Mouse (Mus musculus): Measurements from ENCODE around the gene AW209491.

Gene AW209491

DNA sequence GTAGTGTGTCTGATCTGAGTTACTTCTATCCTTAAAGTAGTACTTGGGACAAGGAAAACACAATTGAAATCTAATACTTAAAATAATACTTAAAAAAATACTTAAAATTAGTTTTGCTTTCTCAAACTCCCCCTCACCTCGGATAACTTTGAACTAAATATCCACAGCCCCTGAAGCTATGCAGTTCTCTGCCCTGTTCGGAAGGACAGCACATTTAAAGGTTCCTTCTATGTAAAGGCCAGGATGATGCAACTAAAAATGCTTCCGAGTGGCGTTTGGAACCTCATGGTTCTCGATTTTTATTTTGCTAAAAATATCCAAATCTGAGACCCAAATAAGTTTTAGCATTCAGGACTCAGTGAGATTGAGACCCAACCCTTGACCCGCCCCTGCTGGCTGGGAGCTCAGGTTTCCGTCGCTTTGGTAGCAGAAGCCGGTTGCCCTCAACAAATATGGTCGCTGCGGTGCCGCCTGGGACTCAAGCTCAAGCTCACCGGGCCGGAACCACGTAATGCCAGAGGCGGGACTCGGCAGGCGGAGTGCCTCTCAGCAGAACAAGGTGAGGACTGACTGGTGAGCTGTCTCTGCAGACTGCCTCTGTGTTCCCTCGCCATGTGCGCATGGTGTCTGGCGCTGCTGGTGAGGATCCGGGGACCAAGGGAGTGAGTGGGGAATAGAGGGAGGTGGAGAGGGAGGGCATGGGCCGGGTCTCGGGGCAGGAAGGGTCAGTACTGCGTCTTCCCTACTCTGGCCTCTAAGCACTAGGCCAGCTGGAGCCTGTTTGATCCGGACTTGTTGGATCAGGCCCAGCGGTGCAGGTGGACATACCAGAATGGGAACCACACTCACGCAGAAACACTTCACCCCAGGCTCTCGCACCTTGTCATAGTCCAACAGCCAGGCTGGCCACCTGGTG, at the start of gene AW209491:
Gene AW209491 (plus strand): TSS at position 429 of the 916 bp plus-strand sequence.
- peak; percentile 52 for DNase-seq (ENCODE audit: low read depth, low spot score)

DNA sequence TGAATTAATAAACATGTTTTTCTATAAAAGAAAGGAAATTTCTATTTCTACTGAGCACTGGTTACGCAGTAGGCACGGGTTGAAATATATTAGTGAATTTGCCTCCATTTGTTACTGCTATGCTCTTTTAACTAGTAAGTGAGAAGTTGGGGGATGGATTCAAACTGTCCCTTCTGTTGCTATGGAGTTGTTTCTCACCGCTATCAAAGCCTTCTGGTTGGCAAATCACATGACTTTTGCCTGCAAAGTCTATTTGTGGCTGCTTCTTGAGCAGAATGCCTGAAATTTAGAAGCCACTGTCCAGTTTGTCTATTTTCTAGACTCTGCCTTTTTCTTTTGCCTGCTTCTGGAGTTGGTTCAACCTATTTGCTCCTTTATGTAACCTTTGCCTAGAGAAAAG, 49.6 kb upstream of the AW209491 start:
- no peak for DNase-seq (ENCODE audit: low read depth, low spot score)

DNA sequence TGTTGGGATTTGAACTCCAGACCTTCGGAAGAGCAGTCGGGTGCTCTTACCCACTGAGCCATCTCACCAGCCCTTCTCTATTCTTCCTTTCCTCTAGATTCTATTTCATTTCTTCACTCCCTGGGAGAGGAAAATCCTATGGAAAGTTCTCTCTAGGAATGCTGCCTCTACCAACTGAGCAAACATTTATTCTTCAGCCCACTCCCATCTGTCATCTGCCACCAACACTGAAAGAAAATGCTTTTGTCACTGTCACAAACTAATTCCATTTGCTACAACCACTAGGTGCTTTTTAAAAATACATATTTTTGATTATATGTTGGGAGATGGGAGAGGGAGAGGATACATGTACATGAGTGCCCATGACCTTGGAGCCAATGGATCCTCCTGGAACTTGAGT, 27.2 kb upstream of the AW209491 start:
- DNase-seq (ENCODE audit: low read depth, low spot score): no peak

DNA sequence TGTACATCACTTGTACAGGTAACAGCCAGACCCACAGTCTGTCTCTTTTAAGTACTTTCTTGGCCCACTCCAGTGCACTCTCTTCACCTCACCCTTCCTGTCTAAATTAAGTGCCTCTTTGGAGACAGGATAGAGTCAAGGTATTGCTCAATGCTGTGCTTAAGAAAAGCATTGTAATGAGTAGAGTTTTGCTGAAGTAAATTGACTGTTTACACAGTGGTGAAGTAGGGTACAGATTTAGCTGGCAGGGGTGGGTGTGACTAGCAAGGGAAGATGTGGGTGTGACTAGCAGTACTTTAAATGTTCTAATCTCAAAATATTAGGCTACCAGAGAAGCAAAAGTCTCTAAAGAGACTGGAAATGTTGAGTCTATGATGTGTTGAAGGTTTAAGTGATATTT, 22.3 kb upstream of the AW209491 start:
- DNase-seq (ENCODE audit: low read depth, low spot score): no peak

DNA sequence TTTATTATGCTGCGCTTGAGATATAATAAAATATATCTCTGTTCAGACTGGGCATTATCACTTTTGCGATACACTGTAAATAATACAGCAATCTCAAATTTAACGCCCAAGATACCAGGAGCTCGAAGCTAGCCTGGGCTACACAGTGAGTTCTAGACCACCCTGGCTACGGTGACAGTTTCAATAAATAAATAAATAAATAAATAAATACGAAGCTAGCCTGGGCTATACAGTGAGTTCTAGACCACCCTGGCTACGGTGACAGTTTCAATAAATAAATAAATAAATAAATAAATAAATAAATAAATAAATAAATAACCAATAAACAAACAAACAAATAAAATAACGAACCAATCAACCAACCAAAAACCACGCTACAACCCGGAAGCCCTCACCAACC, 17.5 kb upstream of the AW209491 start:
- no peak for DNase-seq (ENCODE audit: low read depth, low spot score)

DNA sequence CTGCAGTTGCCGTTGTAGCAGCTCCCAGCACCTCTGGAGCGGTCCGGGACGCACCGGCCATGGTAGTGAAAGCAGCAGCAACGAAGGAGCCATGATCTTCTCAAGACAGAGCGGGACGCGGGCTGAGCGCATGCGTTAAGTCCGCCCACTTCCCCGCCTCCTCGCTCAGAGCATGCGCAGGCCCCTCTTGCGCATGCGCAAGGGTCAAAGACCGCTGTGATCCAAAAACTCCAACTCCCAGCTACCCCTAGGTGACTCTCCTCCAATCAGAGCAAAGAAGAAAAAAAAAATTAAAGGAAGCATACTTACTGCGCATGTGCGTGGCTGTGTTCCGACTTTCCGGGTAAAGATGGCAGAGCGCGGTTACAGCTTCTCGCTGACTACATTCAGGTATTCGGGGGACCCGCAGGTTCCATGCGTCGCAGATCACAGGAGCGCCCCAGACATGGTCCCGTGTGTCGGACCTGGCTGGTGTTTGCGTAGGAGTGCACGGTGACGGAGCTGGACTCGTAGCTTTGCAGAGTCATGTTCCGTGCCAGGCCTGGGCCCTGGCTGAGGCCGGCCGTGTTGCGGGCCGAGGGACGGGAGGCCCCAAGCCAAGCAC, 16.9 kb upstream of the AW209491 start, which contains the start of the genes Mrpl32 and Psma2:
Gene Mrpl32 (minus strand): TSS at position 240 of the 604 bp plus-strand sequence.
Gene Psma2 (plus strand): TSS at position 315 of the 604 bp plus-strand sequence.
- DNase-seq (ENCODE audit: low read depth, low spot score): peak; percentile 99

DNA sequence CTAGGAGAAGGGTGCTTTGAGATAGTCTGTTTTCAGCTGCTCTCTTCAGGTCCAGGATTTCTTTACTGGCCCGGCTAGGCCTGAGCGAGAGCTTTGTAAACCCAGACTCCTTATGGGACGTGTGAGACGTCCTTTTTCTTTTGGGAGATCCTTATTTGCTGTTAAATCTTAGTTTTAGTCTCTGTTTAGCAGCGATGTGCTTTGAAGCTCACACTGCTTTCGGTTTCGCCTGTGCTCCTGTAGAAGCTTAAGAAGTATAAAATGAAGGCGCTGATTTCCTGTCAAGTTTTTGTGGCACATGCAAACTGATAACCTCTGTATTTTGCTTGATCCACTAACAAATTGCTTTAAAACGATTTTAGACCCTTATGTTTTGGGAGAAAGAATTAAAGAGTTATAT, 16.4 kb upstream of the AW209491 start:
- no peak for DNase-seq (ENCODE audit: low read depth, low spot score)

DNA sequence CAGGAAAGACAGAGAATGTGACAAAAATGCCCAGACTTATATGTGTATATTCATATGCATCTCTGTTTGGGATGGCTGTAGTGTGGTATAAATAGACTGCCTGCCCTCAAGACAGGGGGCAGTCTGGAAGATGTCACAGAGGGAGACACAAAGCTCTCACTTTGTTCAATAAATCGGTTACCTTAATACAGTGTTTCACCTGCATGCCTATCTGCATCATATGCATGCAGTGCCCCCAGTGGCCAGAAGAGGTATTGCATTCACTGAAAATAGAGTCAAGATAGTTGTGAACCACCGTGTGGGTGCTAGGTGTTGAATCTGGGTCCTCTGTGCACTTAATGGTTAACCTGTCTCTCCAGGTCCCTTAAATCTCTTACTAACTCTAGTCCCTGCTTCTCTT, 11.2 kb upstream of the AW209491 start:
- DNase-seq (ENCODE audit: low read depth, low spot score): peak; percentile 65

DNA sequence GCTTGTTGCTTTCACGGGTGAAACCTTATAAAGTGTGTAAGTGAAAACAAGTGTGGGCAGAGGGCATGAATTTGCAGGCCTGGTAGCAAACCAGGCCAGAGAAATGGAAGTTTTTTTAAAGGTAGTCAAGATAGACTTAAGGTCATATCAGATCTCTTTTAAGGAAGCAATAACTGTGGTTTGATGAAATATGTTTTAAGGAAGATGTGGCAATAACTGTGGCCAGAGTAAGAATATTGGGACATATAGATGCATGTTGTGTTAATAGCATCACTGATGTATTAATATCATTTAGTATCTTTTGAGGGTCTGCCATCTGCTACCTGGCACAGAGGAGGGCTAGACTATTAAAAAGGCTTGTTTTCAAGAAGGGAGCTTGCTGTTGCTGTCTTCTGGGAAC, 10.0 kb downstream of the AW209491 start:
- no peak for DNase-seq (ENCODE audit: low read depth, low spot score)

DNA sequence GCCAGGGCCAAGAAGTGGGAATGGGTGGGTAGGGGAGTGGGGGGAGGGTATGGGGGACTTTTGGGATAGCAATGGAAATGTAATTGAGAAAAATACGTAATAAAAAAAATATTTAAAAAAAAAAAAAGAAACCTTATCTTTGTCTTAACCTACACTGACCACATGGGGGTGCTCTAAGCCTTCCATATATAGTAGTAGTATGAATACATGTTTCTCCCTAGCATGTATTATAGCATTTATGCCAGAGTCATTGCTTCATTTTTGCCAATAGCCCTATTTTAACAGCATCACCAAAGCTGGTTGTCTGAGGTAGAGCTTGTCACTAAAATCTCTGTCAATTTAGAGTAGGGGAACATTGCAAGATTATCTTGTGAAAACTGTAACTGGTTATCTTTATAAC, 19.3 kb downstream of the AW209491 start:
- DNase-seq (ENCODE audit: low read depth, low spot score): no peak

DNA sequence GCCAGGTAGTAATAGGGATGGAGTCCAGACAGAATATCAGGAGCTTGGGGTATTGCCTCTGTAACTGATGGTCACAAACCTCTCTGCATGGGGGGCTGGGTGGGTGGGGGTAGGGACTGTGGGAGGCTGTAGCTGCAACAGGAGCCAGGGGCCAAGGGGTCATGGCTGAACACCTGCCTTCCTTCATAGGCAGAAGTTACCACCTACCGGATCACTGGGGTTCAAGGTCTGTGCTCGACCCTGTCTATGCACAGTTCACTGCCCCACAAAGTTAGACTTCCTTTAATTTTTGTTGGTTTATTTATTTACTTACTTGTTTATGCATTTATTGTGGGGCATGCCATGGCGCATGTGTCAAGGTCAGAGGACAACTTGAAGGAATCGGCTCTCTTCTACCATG, 37.2 kb downstream of the AW209491 start:
- DNase-seq (ENCODE audit: low read depth, low spot score): no peak

DNA sequence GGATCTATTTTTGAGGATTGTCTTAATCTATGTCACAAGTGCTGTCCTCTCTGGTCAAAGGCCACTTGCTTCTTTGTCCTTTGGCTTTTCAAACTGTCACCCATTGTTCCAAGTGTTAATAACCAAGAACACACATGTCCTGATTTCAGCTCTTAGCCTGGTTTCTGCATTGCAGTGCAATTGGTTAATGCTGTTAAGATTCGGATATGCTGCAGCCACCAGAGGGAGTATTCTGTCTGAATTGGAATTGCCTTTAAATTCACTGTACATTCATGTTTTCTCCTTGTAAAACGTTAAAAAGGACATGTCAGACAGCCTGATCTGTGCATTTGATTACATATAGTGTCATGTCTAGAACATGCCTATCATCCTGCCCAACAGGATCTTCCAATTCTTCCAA, 40.4 kb downstream of the AW209491 start:
- DNase-seq (ENCODE audit: low read depth, low spot score): no peak

Data from c-Kit-negative CD71-positive TER-119-positive erythroid progenitor cells, embryonic 14.5 days (primary cell).